Mouse (Mus musculus): ENCODE measurements around the gene Fbxw8. TPM values are rescaled to one million over a fixed set of nuclear protein-coding genes. Genes with fewer than 3 reads are reported as not detected.

Gene Fbxw8
- polyA plus RNA-seq, 1 experiment from 2014 or later = 18.4 TPM

- 100% methylated on average over 2 of the region's 2 CpGs for WGBS
- H3K4me3 ChIP-seq (ENCODE audit: low read depth, low read length) = no peak overlapping the region
- no peak overlapping the region for H3K27ac ChIP-seq (ENCODE audit: low read length)
- H3K4me2 ChIP-seq (ENCODE audit: low read length) = no peak overlapping the region
- H3K27me3 ChIP-seq (ENCODE audit: control insufficient read depth, insufficient read depth, low read depth, low read length) = no peaks in the 10 kb centered on the region
- H3K9ac ChIP-seq (ENCODE audit: low read depth, low read length) = no peak overlapping the region
- peaks cover 27% of the 10 kb centered on the region for H3K36me3 ChIP-seq (ENCODE audit: control insufficient read depth, insufficient read depth, low read length)
- H3K9me3 ChIP-seq (replicated peaks; ENCODE audit: control insufficient read depth, low read length, poor library complexity, severe bottlenecking) = no peaks in the 10 kb centered on the region
- H3K4me1 ChIP-seq (ENCODE audit: control insufficient read depth, insufficient read depth, low read length) = peaks cover 13% of the 10 kb centered on the region; the same call in 1 of the 2 replicates
- ATAC-seq = no peak
Observed at GRCm38 (mm10) chr5:118090837-118091236, 64.4 kb downstream of the Fbxw8 start.

GRCm38 (mm10) chr5:118090101-118090500 is 65.2 kb downstream of the Fbxw8 start:
- Histone ChIP-seq H3K4me1 (ENCODE audit: control insufficient read depth, insufficient read depth, low read length) (peaks cover 18% of the 10 kb centered on the region), H3K9me3 (replicated peaks; ENCODE audit: control insufficient read depth, low read length, poor library complexity, severe bottlenecking) (no peaks in the 10 kb centered on the region), H3K36me3 (ENCODE audit: control insufficient read depth, insufficient read depth, low read length) (peaks cover 27% of the 10 kb centered on the region), H3K27ac (ENCODE audit: low read length) (peak overlapping the region; percentile 51), H3K4me2 (ENCODE audit: low read length) (no peak overlapping the region), H3K4me3 (ENCODE audit: low read depth, low read length) (no peak overlapping the region), H3K27me3 (ENCODE audit: control insufficient read depth, insufficient read depth, low read depth, low read length) (no peaks in the 10 kb centered on the region), H3K9ac (ENCODE audit: low read depth, low read length) (no peak overlapping the region)
- 97% methylated on average over 6 of the region's 6 CpGs for WGBS
- ATAC-seq = no peak

GRCm38 (mm10) chr5:118089102-118089501 is 66.2 kb downstream of the Fbxw8 start:
- Histone ChIP-seq H3K27me3 (ENCODE audit: control insufficient read depth, insufficient read depth, low read depth, low read length) (no peaks in the 10 kb centered on the region), H3K4me1 (ENCODE audit: control insufficient read depth, insufficient read depth, low read length) (peaks cover 28% of the 10 kb centered on the region), H3K4me2 (ENCODE audit: low read length) (peak overlapping the region; percentile 16; the same call in 1 of the 2 replicates), H3K36me3 (ENCODE audit: control insufficient read depth, insufficient read depth, low read length) (peaks cover 20% of the 10 kb centered on the region), H3K27ac (ENCODE audit: low read length) (peak overlapping the region; percentile 51), H3K9ac (ENCODE audit: low read depth, low read length) (0 out of 2 replicates have a peak overlapping the region, but pooled peaks have one; percentile 11), H3K9me3 (replicated peaks; ENCODE audit: control insufficient read depth, low read length, poor library complexity, severe bottlenecking) (no peaks in the 10 kb centered on the region), H3K4me3 (ENCODE audit: low read depth, low read length) (no peak overlapping the region)
- WGBS = 36% methylated on average over 7 of the region's 7 CpGs
- peak; percentile 69 for ATAC-seq

- Histone ChIP-seq H3K27ac (ENCODE audit: low read length) (no peak overlapping the region), H3K4me1 (ENCODE audit: control insufficient read depth, insufficient read depth, low read length) (peaks cover 36% of the 10 kb centered on the region), H3K9me3 (replicated peaks; ENCODE audit: control insufficient read depth, low read length, poor library complexity, severe bottlenecking) (no peaks in the 10 kb centered on the region), H3K4me2 (ENCODE audit: low read length) (no peak overlapping the region), H3K36me3 (ENCODE audit: control insufficient read depth, insufficient read depth, low read length) (peaks cover 10% of the 10 kb centered on the region), H3K9ac (ENCODE audit: low read depth, low read length) (no peak overlapping the region), H3K27me3 (ENCODE audit: control insufficient read depth, insufficient read depth, low read depth, low read length) (no peaks in the 10 kb centered on the region), H3K4me3 (ENCODE audit: low read depth, low read length) (no peak overlapping the region)
- 74% methylated on average over 7 of the region's 7 CpGs for WGBS
- no peak for ATAC-seq
Observed at GRCm38 (mm10) chr5:118086956-118087355, 68.3 kb downstream of the Fbxw8 start.

- H3K4me2 ChIP-seq (ENCODE audit: low read length) = no peak overlapping the region
- no peak overlapping the region for H3K9ac ChIP-seq (ENCODE audit: low read depth, low read length)
- H3K4me1 ChIP-seq (ENCODE audit: control insufficient read depth, insufficient read depth, low read length) = peaks cover 50% of the 10 kb centered on the region
- no peaks in the 10 kb centered on the region for H3K36me3 ChIP-seq (ENCODE audit: control insufficient read depth, insufficient read depth, low read length)
- no peak overlapping the region for H3K4me3 ChIP-seq (ENCODE audit: low read depth, low read length)
- WGBS = 62% methylated on average over 7 of the region's 7 CpGs
- no peaks in the 10 kb centered on the region for H3K27me3 ChIP-seq (ENCODE audit: control insufficient read depth, insufficient read depth, low read depth, low read length)
- no peak for ATAC-seq
- no peaks in the 10 kb centered on the region for H3K9me3 ChIP-seq (replicated peaks; ENCODE audit: control insufficient read depth, low read length, poor library complexity, severe bottlenecking)
- H3K27ac ChIP-seq (ENCODE audit: low read length) = peak overlapping the region; percentile 67; the same call in 1 of the 2 replicates
Observed at GRCm38 (mm10) chr5:118085313-118085712, 70.0 kb downstream of the Fbxw8 start.

GRCm38 (mm10) chr5:118084171-118084727 is 71.0 kb downstream of the Fbxw8 start:
- H3K27ac ChIP-seq (ENCODE audit: low read length) = peak overlapping the region; percentile 67
- no peak overlapping the region for H3K4me2 ChIP-seq (ENCODE audit: low read length)
- H3K27me3 ChIP-seq (ENCODE audit: control insufficient read depth, insufficient read depth, low read depth, low read length) = no peaks in the 10 kb centered on the region
- 0 out of 2 replicates have a peak, but pooled peaks have one; percentile 12 for ATAC-seq
- H3K4me3 ChIP-seq (ENCODE audit: low read depth, low read length) = no peak overlapping the region
- H3K4me1 ChIP-seq (ENCODE audit: control insufficient read depth, insufficient read depth, low read length) = peaks cover 53% of the 10 kb centered on the region
- 45% methylated on average over 10 of the region's 10 CpGs for WGBS
- H3K9ac ChIP-seq (ENCODE audit: low read depth, low read length) = 0 out of 2 replicates have a peak overlapping the region, but pooled peaks have one; percentile 31
- H3K9me3 ChIP-seq (replicated peaks; ENCODE audit: control insufficient read depth, low read length, poor library complexity, severe bottlenecking) = no peaks in the 10 kb centered on the region
- no peaks in the 10 kb centered on the region for H3K36me3 ChIP-seq (ENCODE audit: control insufficient read depth, insufficient read depth, low read length)

- 49% methylated on average over 12 of the region's 12 CpGs for WGBS
- H3K27ac ChIP-seq (ENCODE audit: low read length) = peak overlapping the region; percentile 30; the same call in 1 of the 2 replicates
- peaks cover 49% of the 10 kb centered on the region for H3K4me1 ChIP-seq (ENCODE audit: control insufficient read depth, insufficient read depth, low read length)
- H3K27me3 ChIP-seq (ENCODE audit: control insufficient read depth, insufficient read depth, low read depth, low read length) = no peaks in the 10 kb centered on the region
- no peak overlapping the region for H3K9ac ChIP-seq (ENCODE audit: low read depth, low read length)
- H3K4me3 ChIP-seq (ENCODE audit: low read depth, low read length) = no peak overlapping the region
- H3K4me2 ChIP-seq (ENCODE audit: low read length) = no peak overlapping the region
- H3K9me3 ChIP-seq (replicated peaks; ENCODE audit: control insufficient read depth, low read length, poor library complexity, severe bottlenecking) = no peaks in the 10 kb centered on the region
- no peak; the same call in 1 of the 2 replicates for ATAC-seq
- H3K36me3 ChIP-seq (ENCODE audit: control insufficient read depth, insufficient read depth, low read length) = no peaks in the 10 kb centered on the region
Observed at GRCm38 (mm10) chr5:118083060-118083638, 72.1 kb downstream of the Fbxw8 start.

- Histone ChIP-seq H3K4me3 (ENCODE audit: low read depth, low read length) (no peak overlapping the region), H3K27ac (ENCODE audit: low read length) (no peak overlapping the region), H3K36me3 (ENCODE audit: control insufficient read depth, insufficient read depth, low read length) (peaks cover under 1% of the 10 kb centered on the region; the same call in 1 of the 2 replicates), H3K27me3 (ENCODE audit: control insufficient read depth, insufficient read depth, low read depth, low read length) (no peaks in the 10 kb centered on the region), H3K9me3 (replicated peaks; ENCODE audit: control insufficient read depth, low read length, poor library complexity, severe bottlenecking) (no peaks in the 10 kb centered on the region), H3K9ac (ENCODE audit: low read depth, low read length) (no peak overlapping the region), H3K4me1 (ENCODE audit: control insufficient read depth, insufficient read depth, low read length) (peaks cover 50% of the 10 kb centered on the region), H3K4me2 (ENCODE audit: low read length) (no peak overlapping the region)
- no peak for ATAC-seq
- 76% methylated on average over 6 of the region's 6 CpGs for WGBS
Observed at GRCm38 (mm10) chr5:118081996-118082395, 73.3 kb downstream of the Fbxw8 start.

GRCm38 (mm10) chr5:118081374-118081949 is 73.8 kb downstream of the Fbxw8 start:
- ATAC-seq = no peak
- Histone ChIP-seq H3K4me3 (ENCODE audit: low read depth, low read length) (no peak overlapping the region), H3K27ac (ENCODE audit: low read length) (no peak overlapping the region), H3K9me3 (replicated peaks; ENCODE audit: control insufficient read depth, low read length, poor library complexity, severe bottlenecking) (no peaks in the 10 kb centered on the region), H3K36me3 (ENCODE audit: control insufficient read depth, insufficient read depth, low read length) (peaks cover 2% of the 10 kb centered on the region; the same call in 1 of the 2 replicates), H3K9ac (ENCODE audit: low read depth, low read length) (no peak overlapping the region), H3K4me1 (ENCODE audit: control insufficient read depth, insufficient read depth, low read length) (peaks cover 53% of the 10 kb centered on the region), H3K27me3 (ENCODE audit: control insufficient read depth, insufficient read depth, low read depth, low read length) (no peaks in the 10 kb centered on the region), H3K4me2 (ENCODE audit: low read length) (no peak overlapping the region)
- 69% methylated on average over 9 of the region's 9 CpGs for WGBS

Measured in midbrain, embryonic 16.5 days (tissue).